In the genomic region with DNA sequence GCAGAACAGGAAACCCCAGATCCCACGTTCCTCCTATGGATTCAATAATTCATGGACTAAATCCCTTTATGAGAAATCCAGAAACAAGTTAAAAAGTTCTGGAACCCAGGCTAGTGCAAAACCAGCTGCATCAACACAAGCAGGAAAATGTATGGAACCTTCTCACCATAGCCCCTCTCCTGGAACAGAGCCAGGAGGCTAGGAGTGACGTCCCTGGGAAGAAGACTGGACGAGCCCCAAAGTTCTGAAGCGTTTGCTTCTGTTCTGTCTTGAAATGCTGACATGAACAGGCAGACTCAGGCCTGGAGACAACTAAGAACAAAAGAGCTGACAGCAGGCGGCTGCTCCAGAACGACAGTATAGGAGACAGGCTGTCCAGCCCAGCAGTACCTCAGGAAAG, we compare ENCODE assay signal across 28 mouse cellular contexts.
DNase-seq lines count a peak whose midpoint lies in the region; ATAC-seq and TF ChIP-seq lines count a peak whose summit lies in the region.
"Had no signal": no experiment of that assay in that cellular context is flagged by ENCODE, and none has a peak within 500 bp of the region (broad histone marks: within the 10 kb centered on the region; RNA-seq: fewer than 3 reads in every experiment).

No protein-coding gene starts in this region.

- no peak overlapping the region for H3K4me2 ChIP-seq in hindbrain, postnatal 0 days (ENCODE audit: low read depth, low read length)
- H3K4me2 ChIP-seq in hindbrain, embryonic 13.5 days = no peak overlapping the region
- no peak overlapping the region for H3K4me2 ChIP-seq in limb, embryonic 13.5 days (replicated peaks)
- H3K4me2 ChIP-seq: intestine, embryonic 15.5 days; liver, embryonic 12.5 days had no signal

- no peak for TF ChIP-seq POLR2A in embryonic fibroblast, embryonic 13.5 days (IDR thresholded peaks at IDR 0.05; ENCODE audit: low read depth, low read length)

- H3K9ac ChIP-seq in hindbrain, postnatal 0 days (replicated peaks; ENCODE audit: low read length) = no peak overlapping the region
- no peak overlapping the region for H3K9ac ChIP-seq in hindbrain, embryonic 13.5 days
- H3K9ac ChIP-seq in limb, embryonic 13.5 days = no peak overlapping the region
- H3K9ac ChIP-seq: intestine, embryonic 15.5 days; liver, embryonic 12.5 days; liver, postnatal 0 days had no signal

- H3K4me1 ChIP-seq in hindbrain, postnatal 0 days (ENCODE audit: insufficient read depth, low read length) = no peaks in the 10 kb centered on the region
- no peaks in the 10 kb centered on the region for H3K4me1 ChIP-seq in hindbrain, embryonic 13.5 days (replicated peaks)
- no peaks in the 10 kb centered on the region for H3K4me1 ChIP-seq in embryonic fibroblast, embryonic 13.5 days (ENCODE audit: control insufficient read depth, insufficient read depth, low read length)
- H3K4me1 ChIP-seq in limb, embryonic 13.5 days = peaks cover 11% of the 10 kb centered on the region
- H3K4me1 ChIP-seq: forebrain, embryonic 10.5 days; hindbrain, embryonic 10.5 days; intestine, embryonic 15.5 days; liver, embryonic 12.5 days; midbrain, embryonic 10.5 days had no signal

- no peaks in the 10 kb centered on the region for H3K36me3 ChIP-seq in hindbrain, postnatal 0 days (ENCODE audit: insufficient read depth, low read length)
- no peaks in the 10 kb centered on the region for H3K36me3 ChIP-seq in hindbrain, embryonic 13.5 days
- peaks cover 5% of the 10 kb centered on the region for H3K36me3 ChIP-seq in limb, embryonic 13.5 days
- H3K36me3 ChIP-seq: intestine, embryonic 15.5 days had no signal

- no peaks in the 10 kb centered on the region for H3K27me3 ChIP-seq in hindbrain, postnatal 0 days (ENCODE audit: insufficient read depth, low read length)
- no peaks in the 10 kb centered on the region for H3K27me3 ChIP-seq in hindbrain, embryonic 13.5 days
- no peaks in the 10 kb centered on the region for H3K27me3 ChIP-seq in limb, embryonic 13.5 days
- H3K27me3 ChIP-seq: intestine, embryonic 15.5 days; liver, embryonic 12.5 days had no signal

- no peak overlapping the region for H3K4me3 ChIP-seq in hindbrain, postnatal 0 days (ENCODE audit: low read length)
- H3K4me3 ChIP-seq in hindbrain, embryonic 13.5 days = no peak overlapping the region
- no peak overlapping the region for H3K4me3 ChIP-seq in embryonic fibroblast, embryonic 13.5 days (ENCODE audit: insufficient read depth, low read length)
- no peak overlapping the region for H3K4me3 ChIP-seq in limb, embryonic 13.5 days
- H3K4me3 ChIP-seq: forebrain, embryonic 10.5 days; hindbrain, embryonic 10.5 days; intestine, embryonic 15.5 days; liver, embryonic 12.5 days; midbrain, embryonic 10.5 days had no signal

- no peak for DNase-seq in hindbrain, postnatal 0 days (ENCODE audit: low spot score)
- peak; percentile 11 for DNase-seq in lung, postnatal 10 days
- no peak for DNase-seq in lung, postnatal 25 days (ENCODE audit: low spot score)
- DNase-seq in right cerebral cortex, postnatal 10 days (ENCODE audit: low spot score in 2 of 2) = no peak
- DNase-seq: adrenal gland, postnatal 14 days; cerebellum, adult 18-20 months; gastrocnemius, postnatal 14 days; heart, postnatal 14 days; kidney, adult 8-10 months; kidney, postnatal 14 days; liver, postnatal 0 days; lung, postnatal 14 days; right cerebral cortex, adult 18-20 months; right cerebral cortex, postnatal 4 days; thymus, adult 18-20 months; thymus, postnatal 25 days had no signal

- 0 out of 2 replicates have a peak, but pooled peaks have one; percentile 29 for ATAC-seq in hindbrain, postnatal 0 days
- ATAC-seq in hindbrain, embryonic 13.5 days (ENCODE audit: low FRiP score) = no peak
- peak; percentile 48; the same call in 1 of the 2 replicates for ATAC-seq in limb, embryonic 13.5 days (ENCODE audit: low FRiP score, low read depth)
- ATAC-seq: CD4-positive, CD25-positive, alpha-beta regulatory T cell, adult 4 months; forebrain, embryonic 16.5 days; hindbrain, embryonic 16.5 days; intestine, embryonic 15.5 days; liver, embryonic 12.5 days; liver, postnatal 0 days had no signal

- H3K9me3 ChIP-seq in hindbrain, postnatal 0 days (ENCODE audit: low read length) = no peaks in the 10 kb centered on the region
- H3K9me3 ChIP-seq in hindbrain, embryonic 13.5 days = no peaks in the 10 kb centered on the region
- H3K9me3 ChIP-seq in limb, embryonic 13.5 days = no peaks in the 10 kb centered on the region
- H3K9me3 ChIP-seq: forebrain, embryonic 10.5 days; hindbrain, embryonic 10.5 days; intestine, embryonic 15.5 days; liver, embryonic 12.5 days; midbrain, embryonic 10.5 days had no signal

- 32% methylated on average over 6 of the region's 6 CpGs for WGBS in hindbrain, postnatal 0 days
- 50% methylated on average over 6 of the region's 6 CpGs for WGBS in hindbrain, embryonic 13.5 days
- 32% methylated on average over 6 of the region's 6 CpGs for WGBS in limb, embryonic 13.5 days

- H3K27ac ChIP-seq in hindbrain, postnatal 0 days = no peak overlapping the region
- no peak overlapping the region for H3K27ac ChIP-seq in hindbrain, embryonic 13.5 days
- H3K27ac ChIP-seq in embryonic fibroblast, embryonic 13.5 days (ENCODE audit: insufficient read depth, low read length) = peak overlapping the region; percentile 8; the same call in 1 of the 2 replicates
- H3K27ac ChIP-seq in limb, embryonic 13.5 days = peak overlapping the region; percentile 66; the same call in 1 of the 2 replicates
- H3K27ac ChIP-seq: forebrain, embryonic 10.5 days; hindbrain, embryonic 10.5 days; intestine, embryonic 15.5 days; liver, embryonic 12.5 days; midbrain, embryonic 10.5 days; stomach, postnatal 0 days had no signal

- TF ChIP-seq CTCF in hindbrain, postnatal 0 days (IDR thresholded peaks at IDR 0.05; ENCODE audit: low read depth) = no peak
- TF ChIP-seq CTCF in embryonic fibroblast, embryonic 13.5 days (IDR thresholded peaks at IDR 0.05; ENCODE audit: borderline replicate concordance, insufficient read depth, low read length) = no peak

Comparison
In these comparisons a context has a peak if more than half of its experiments do, and no peak if none do; other contexts are left out.
1. H3K27ac ChIP-seq: peak in embryonic fibroblast, embryonic 13.5 days (single experiment) and limb, embryonic 13.5 days (single experiment); none in hindbrain, postnatal 0 days (single experiment) and hindbrain, embryonic 13.5 days (single experiment).